Mouse (Mus musculus) spleen, adult 10 weeks (tissue): ENCODE results near the gene Med24. TPM values are rescaled to one million over a fixed set of nuclear protein-coding genes. Genes with fewer than 3 reads are reported as not detected.

Experiments used
- polyA plus RNA-seq: library from polyadenylated mRNA; stranded (reverse); fragments of 350-450 nt; fragmentation: Illumina TruSeq; extraction: RNeasy Lipid Tissue Mini Kit (QIAGEN cat#74804); gene quantifications from one replicate; pipeline ENCODE4 v1.2.3, GENCODE M21; 2015; ENCODE audit warnings: low replicate concordance; ENCODE audit not compliant: insufficient read depth

Med24 gene
- polyA plus RNA-seq = 31.3 TPM

GRCm38 (mm10) chr11:98729119-98729588 lies at the start of gene Med24:
Gene Med24 (minus strand): TSS chr11:98729435.

GRCm38 (mm10) chr11:98774582-98775347 lies 45.5 kb upstream of the Med24 start, which contains the start of gene Nr1d1:
Gene Nr1d1 (minus strand): TSS chr11:98775333.

GRCm38 (mm10) chr11:98740393-98741050 lies 11.3 kb upstream of the Med24 start, which contains the start of gene Thra:
Gene Thra (plus strand): TSS chr11:98740638.

GRCm38 (mm10) chr11:98701213-98701670 lies 28.0 kb downstream of the Med24 start, which contains the start of gene Csf3:
Gene Csf3 (plus strand): TSS chr11:98701263.

GRCm38 (mm10) chr11:98681786-98682745 lies 47.2 kb downstream of the Med24 start, which contains the start of gene Psmd3:
Gene Psmd3 (plus strand): TSS chr11:98682554.

GRCm38 (mm10) chr11:98664091-98664490 lies 65.1 kb downstream of the Med24 start, which contains the start of gene Gsdma:
Gene Gsdma (plus strand): TSS chr11:98664351.

Other genes with a start within 250 kb of the Med24 start
- 218 TPM for gene Ikzf3, start 183.4 kb downstream of the Med24 start, polyA plus RNA-seq
- gene Zpbp2, start 178.3 kb downstream of the Med24 start, polyA plus RNA-seq = 6.1 TPM
- 16.2 TPM for gene Ormdl3, start 142.1 kb downstream of the Med24 start, polyA plus RNA-seq
- not detected for gene Lrrc3c, start 131.1 kb downstream of the Med24 start, polyA plus RNA-seq
- 0.23 TPM for gene Gm12355, start 103.8 kb downstream of the Med24 start, polyA plus RNA-seq
- not detected for gene Gsdma3, start 103.1 kb downstream of the Med24 start, polyA plus RNA-seq
- not detected for gene Gsdma2, start 82.7 kb downstream of the Med24 start, polyA plus RNA-seq
- gene Gsdma, start 65.1 kb downstream of the Med24 start, polyA plus RNA-seq = not detected
- 32.9 TPM for gene Psmd3, start 46.9 kb downstream of the Med24 start, polyA plus RNA-seq
- gene Csf3, start 28.2 kb downstream of the Med24 start, polyA plus RNA-seq = not detected
- gene Thra, start 11.2 kb upstream of the Med24 start, polyA plus RNA-seq = 9.6 TPM
- gene Nr1d1, start 45.9 kb upstream of the Med24 start, polyA plus RNA-seq = 1.0 TPM
- gene Msl1, start 66.1 kb upstream of the Med24 start, polyA plus RNA-seq = 134 TPM
- gene Casc3, start 75.5 kb upstream of the Med24 start, polyA plus RNA-seq = 65.6 TPM
- gene Rapgefl1, start 107.3 kb upstream of the Med24 start, polyA plus RNA-seq = 0.58 TPM
- gene Wipf2, start 134.2 kb upstream of the Med24 start, polyA plus RNA-seq = 18.5 TPM
- gene Cdc6, start 178.4 kb upstream of the Med24 start, polyA plus RNA-seq = 8.2 TPM
- gene Rara, start 198.4 kb upstream of the Med24 start, polyA plus RNA-seq = 15.3 TPM